Mouse (Mus musculus) olfactory bulb, adult 2 months (tissue): ENCODE results near the gene Rtel1.

Experiments used
- CTCF ChIP-seq: fragments of 200-500 bp; IDR thresholded peaks from 2 replicates; pipeline ENCODE4 v1.5.1; 2012; ENCODE audit warnings: low read depth, mild to moderate bottlenecking, low read length, moderate library complexity; ENCODE audit not compliant: insufficient read depth
- POLR2A ChIP-seq: fragments of 200-500 bp; IDR thresholded peaks from 2 replicates; pipeline ENCODE4 v1.6.1; 2012; ENCODE audit warnings: mild to moderate bottlenecking, low read depth, low read length, moderate library complexity; ENCODE audit not compliant: insufficient read depth

GRCm38 (mm10) chr2:181394086-181394485 lies 74.5 kb downstream of the Rtel1 start:
- TF ChIP-seq POLR2A (no peak), CTCF (no peak)
